Mouse (Mus musculus) left cerebral cortex, adult 2 months (tissue): ENCODE data around the gene Bicc1. TPM values are rescaled to one million over a fixed set of nuclear protein-coding genes. Genes with fewer than 3 reads are reported as not detected.
A peak's percentile ranks its signal among the peaks of the same experiment; 100 is the strongest.

ENCODE experiments used
- DNase-seq, 2 experiments: peaks; one replicate each; pipeline ENCODE4 v3.0.0; 2021 to 2022; ENCODE audit warnings: low spot score in 2 of 2, mixed read lengths in 1 of 2; ENCODE audit errors: extremely low spot score in 1 of 2
- H3K27ac ChIP-seq: fragments of 200-600 bp; 2 replicates; pipeline ENCODE4 v1.8.1; 2022
- H3K4me3 ChIP-seq: fragments of 200-600 bp; 2 replicates; pipeline ENCODE4 v1.8.1; 2022
- CTCF ChIP-seq: fragments of 200-600 bp; IDR thresholded peaks from 2 replicates; pipeline ENCODE4 v1.8.1; 2022; ENCODE audit warnings: antibody characterized with exemption, mild to moderate bottlenecking, moderate library complexity
- intact Hi-C: fragments of 180-260 bp; cut with DNase I; formaldehyde crosslinking; loops from one replicate; pipeline ENCODE4 v1.15.1; 2025
- long read RNA-seq, 2 experiments: library from polyadenylated mRNA; stranded (forward); transcript quantifications; one replicate each; pipeline ENCODE4 v2.0.0; 2021; ENCODE audit warnings: borderline mapping rate in 2 of 2
- total RNA-seq, 2 experiments: library from RNA; stranded (reverse); gene quantifications; 2 replicates each; pipeline ENCODE4 v1.2.3; 2021

Bicc1 gene
- 1 to 10 TPM; 5.1 to 6.7 TPM for total RNA-seq
- long read RNA-seq, experiment 1, full-length matches to known transcripts, result 8 of 14 reads
- long read RNA-seq, experiment 1, partial matches to known transcripts, result 1 of 14 reads
- long read RNA-seq, experiment 1, other reads (novel, unspliced or antisense), result 5 of 14 reads
- long read RNA-seq, experiment 2, full-length matches to known transcripts, result 1 of 4 reads
- long read RNA-seq, experiment 2, partial matches to known transcripts, result 1 of 4 reads
- long read RNA-seq, experiment 2, other reads (novel, unspliced or antisense), result 2 of 4 reads

DNA sequence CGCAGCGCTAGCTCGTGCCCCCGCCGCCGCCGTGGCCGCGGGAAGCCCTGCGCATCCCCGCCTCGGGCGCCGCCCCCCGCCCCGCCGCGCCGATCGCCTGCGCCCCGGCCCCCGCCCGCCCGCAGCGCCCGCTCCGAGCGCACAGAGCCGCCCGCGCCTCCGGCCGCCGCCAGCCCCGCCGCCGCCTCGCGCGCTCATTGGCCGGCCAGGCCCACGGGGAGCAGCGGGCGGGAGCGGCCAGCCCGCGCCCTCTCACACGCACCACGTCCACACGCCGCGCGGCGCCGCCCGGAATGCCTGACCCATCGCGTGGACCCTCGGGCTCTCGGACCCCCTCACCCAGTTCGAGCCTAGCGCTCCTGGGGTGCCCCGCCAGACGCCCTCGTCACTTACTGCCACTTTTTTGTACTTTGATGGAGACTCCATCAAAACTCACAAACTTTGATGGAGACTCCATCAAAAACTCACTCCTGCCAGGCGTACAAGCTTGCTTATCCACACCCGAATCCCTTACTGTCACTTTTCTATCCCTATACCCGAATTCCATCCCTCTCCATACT is at the start of gene Bicc1:
Gene Bicc1, minus strand, starts transcription at position 25 of the 560 bp plus-strand sequence.
- DNase-seq, result peak; percentile 42 to 49
- H3K4me3 ChIP-seq, result peak within 1 kb of the TSS; percentile 72
- no peak for TF ChIP-seq CTCF
- H3K27ac ChIP-seq, result 0 out of 2 replicates have a peak within 1 kb of the TSS, but pooled peaks have one; percentile 44
- intact Hi-C loops, result loop anchor here (1.0 kb wide), 1 partner anchor 240 kb away; no protein-coding TSS in a partner anchor

DNA sequence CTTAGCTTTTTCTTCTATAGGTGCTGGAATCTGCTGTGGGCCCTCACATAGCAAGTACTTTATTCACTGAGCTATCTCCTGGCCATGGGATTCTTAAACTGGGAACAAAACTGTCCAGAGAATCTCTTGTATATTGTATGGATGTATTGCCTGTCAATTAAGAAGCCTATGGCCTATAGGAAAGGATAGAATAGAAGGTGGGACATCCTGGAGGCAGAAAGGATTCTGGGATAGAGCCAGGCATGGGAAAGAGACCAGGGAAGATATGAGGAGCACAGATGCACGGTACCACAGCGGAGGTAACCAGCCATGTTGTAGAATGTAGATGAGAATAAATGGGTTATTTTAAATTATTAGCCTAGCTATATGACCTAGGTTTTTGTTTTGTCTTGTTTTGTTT is 42.0 kb upstream of the Bicc1 start:
- intact Hi-C loops, result loop anchor here (5.0 kb wide), 1 partner anchor 209 kb away; no protein-coding TSS in a partner anchor
- Histone ChIP-seq H3K4me3 (no peak overlapping the region), H3K27ac (no peak overlapping the region)
- TF ChIP-seq CTCF, result no peak
- no peak for DNase-seq

DNA sequence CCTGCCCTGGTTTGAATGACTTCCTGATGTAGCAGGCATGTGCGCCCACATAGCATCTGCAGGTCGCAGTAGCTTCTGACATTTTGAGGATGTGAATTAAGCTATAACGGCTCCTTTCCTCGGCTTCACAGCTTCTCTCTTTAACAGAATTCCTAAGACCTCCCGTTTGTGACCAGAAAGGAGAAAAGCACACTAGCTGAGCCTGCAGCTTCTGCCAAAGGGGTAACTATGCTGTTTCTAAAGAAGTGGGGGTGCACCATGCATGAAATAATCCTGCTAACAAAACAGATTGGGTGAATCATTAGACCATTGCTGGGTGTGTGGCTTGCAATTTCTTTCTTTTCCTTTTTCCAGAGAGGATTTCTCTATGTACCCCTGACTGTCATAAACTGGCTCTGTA is 41.5 kb upstream of the Bicc1 start:
- no peak for TF ChIP-seq CTCF
- H3K4me3 ChIP-seq, result no peak overlapping the region
- DNase-seq, result no peak
- intact Hi-C loops, result loop anchor here (5.0 kb wide), 1 partner anchor 209 kb away; no protein-coding TSS in a partner anchor
- no peak overlapping the region for H3K27ac ChIP-seq

DNA sequence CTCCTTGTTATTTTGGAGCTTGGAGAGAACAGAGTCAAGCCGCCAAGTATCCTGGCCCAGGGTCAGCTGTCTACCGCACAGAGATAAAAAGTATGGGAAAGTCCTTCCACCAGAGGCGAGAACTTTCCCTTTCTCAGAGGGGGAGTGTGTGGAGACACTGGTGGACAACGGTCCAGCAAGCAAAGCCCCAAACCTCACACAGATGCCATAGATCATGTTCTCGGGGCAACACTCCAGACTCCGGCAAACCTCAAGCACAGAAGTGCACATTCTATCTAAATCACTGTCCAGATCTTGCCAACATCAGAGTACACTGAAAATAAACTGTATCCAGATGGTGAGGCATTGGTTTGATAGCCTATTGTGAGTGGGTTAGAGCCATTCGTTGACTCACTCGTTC is 39.2 kb upstream of the Bicc1 start:
- intact Hi-C loops, result no loop called here
- no peak for DNase-seq
- H3K4me3 ChIP-seq, result no peak overlapping the region
- no peak overlapping the region for H3K27ac ChIP-seq
- no peak for TF ChIP-seq CTCF

DNA sequence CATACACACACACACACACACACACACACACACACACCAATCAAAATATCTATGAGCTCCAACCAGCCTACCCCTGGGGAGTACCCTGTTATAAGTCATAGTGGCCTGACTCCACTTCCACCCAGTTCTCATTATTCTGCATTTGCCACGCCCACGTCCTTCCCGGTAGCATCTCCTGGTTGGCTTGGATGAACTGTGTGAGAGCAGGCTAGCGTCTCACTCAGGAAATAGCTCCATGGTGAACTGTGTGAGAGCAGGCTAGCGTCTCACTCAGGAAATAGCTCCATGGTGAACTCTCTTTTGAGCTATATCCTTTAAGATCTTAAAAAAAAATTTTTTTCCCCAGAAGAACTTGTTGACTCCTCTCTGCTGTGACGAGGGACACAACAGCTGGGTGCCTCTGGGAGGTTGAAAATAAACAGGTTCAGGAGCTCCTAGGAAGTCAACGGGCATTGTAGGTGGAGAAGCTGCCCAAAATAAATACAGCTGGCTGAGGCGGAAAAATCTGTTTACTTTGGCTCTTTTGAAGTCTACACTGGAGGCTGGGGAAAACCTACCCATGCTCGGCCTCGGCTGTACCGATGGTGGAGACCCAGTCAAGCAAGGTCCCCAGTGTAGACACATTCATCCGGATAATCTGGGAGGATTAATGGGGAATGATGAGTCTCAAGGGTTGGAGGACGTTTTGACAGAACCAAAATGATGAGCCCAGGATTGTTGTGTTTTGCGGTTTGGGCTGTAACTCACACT is 37.7 kb upstream of the Bicc1 start:
- no peak for DNase-seq
- Histone ChIP-seq H3K27ac (no peak overlapping the region), H3K4me3 (no peak overlapping the region)
- intact Hi-C loops, result no loop called here
- no peak for TF ChIP-seq CTCF

DNA sequence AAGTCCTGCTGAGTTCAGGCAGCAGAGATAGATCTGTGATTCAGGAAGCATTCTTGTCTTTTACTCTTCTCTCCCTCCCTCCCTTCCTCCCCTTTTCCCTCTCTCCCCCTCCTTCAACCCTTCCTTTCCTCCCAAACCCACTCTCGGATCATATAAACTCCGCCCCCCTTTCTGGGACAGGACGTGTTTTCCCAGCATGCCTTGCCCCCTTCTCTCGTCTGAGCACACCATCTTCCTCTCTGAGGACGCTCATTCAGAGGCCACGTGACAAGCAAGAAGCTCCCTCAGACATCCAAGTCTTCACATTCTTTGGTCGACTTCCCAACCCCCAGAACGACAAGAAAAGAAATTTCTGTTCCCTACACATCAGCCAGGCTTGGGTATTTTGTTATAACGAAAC is 36.0 kb upstream of the Bicc1 start:
- intact Hi-C loops, result no loop called here
- no peak for TF ChIP-seq CTCF
- no peak for DNase-seq
- Histone ChIP-seq H3K4me3 (no peak overlapping the region), H3K27ac (no peak overlapping the region)

DNA sequence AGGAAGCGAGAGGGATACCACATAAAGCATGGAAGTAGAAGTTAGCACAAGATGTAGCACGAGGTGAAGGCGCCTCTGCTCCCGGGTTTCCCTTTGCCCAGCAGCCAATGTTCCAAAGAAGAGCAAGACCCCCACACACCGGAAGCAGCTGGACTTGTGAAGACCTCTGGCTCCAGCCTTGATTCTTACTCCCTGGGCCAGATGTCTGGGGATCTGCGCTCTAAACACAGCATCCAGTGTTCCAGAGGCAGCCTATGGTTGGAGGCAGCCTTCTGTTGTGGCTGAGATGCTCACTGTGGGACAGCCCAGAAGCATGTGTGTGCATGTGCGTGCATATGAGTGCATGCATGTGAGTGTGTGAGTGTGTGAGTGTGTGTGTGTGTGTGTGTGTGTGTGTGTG is 35.2 kb upstream of the Bicc1 start:
- no peak overlapping the region for H3K4me3 ChIP-seq
- H3K27ac ChIP-seq, result no peak overlapping the region
- intact Hi-C loops, result no loop called here
- no peak for DNase-seq
- no peak for TF ChIP-seq CTCF

DNA sequence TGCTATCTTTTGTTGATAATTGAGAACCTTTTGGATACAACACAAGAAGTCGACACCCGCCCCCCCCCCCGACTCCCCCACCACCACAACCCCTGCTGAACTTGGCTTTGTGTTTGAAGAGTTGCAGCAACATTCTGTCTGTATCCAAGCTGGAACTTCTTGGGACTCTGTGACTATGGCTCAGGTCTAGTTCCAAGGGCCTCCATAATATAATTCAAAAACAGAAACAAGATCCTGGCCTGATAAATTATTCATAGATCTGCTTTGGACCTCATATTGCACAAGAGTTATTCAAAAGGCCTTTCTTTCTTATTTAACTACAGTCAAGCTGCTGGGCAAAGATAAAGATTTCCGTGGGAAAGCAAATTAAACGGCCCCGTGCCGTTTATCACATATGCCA is 33.8 kb upstream of the Bicc1 start:
- intact Hi-C loops, result no loop called here
- Histone ChIP-seq H3K4me3 (no peak overlapping the region), H3K27ac (no peak overlapping the region)
- no peak for DNase-seq
- TF ChIP-seq CTCF, result no peak

DNA sequence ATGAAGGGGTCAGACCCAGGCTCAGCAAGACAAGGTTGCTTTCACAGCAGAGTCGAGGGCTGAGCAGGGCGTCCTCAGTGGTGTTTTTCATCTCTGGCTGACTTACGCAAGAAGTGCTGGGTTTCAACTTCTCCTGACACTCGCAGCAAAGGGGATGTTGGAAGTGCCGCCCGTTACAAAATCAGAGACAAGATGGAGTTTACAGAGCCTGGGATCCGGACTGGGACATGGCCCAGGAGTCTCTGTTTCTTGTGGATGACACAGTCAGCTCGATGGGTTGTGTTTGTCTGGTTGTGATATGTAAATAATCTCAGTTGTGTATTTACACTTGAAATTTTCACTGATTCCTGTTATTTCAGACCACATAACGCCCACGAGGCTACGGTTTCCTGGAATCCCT is 33.4 kb upstream of the Bicc1 start:
- DNase-seq, result no peak
- H3K4me3 ChIP-seq, result no peak overlapping the region
- intact Hi-C loops, result no loop called here
- TF ChIP-seq CTCF, result no peak
- no peak overlapping the region for H3K27ac ChIP-seq

DNA sequence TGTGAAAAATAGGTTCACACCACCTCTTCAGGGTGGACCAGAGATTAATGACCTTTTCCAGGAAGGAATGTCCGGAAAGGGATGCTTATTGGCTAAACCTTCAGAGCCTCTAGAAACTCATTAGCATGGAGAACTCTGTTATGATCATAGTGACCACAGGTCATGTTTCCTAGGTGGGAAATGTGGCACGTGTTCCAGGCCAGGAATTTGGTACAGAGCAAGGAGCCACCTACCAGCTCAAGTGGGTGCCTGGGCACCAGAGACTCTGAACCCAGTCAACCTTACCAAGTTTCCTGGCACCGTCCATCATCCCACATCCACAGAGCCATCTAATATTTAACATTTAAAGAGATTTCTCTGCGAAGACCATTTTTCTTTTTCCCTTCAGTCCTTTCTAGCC is 29.2 kb upstream of the Bicc1 start:
- intact Hi-C loops, result no loop called here
- no peak for DNase-seq
- TF ChIP-seq CTCF, result no peak
- no peak overlapping the region for H3K27ac ChIP-seq
- H3K4me3 ChIP-seq, result no peak overlapping the region

DNA sequence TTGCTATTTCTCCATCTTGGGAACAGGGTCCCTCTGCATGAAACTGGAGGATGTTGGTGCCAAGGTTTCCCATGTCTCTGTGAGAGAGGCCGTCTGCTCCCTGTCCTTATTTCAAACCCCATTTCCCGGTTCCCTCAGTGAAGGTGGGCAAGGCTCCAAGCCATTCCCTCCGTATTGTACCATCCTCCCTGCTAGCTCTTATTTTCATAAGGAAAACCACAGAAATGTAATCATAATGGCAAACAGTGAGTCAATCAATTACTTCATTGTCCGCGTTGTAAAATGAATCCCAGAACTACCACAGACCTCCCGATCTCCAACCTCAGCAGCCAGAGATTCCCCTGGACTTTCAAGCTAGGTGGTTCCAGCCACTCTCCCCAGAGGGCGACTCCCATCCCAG is 25.6 kb upstream of the Bicc1 start:
- H3K27ac ChIP-seq, result no peak overlapping the region
- H3K4me3 ChIP-seq, result no peak overlapping the region
- DNase-seq, result no peak
- no peak for TF ChIP-seq CTCF
- intact Hi-C loops, result no loop called here

DNA sequence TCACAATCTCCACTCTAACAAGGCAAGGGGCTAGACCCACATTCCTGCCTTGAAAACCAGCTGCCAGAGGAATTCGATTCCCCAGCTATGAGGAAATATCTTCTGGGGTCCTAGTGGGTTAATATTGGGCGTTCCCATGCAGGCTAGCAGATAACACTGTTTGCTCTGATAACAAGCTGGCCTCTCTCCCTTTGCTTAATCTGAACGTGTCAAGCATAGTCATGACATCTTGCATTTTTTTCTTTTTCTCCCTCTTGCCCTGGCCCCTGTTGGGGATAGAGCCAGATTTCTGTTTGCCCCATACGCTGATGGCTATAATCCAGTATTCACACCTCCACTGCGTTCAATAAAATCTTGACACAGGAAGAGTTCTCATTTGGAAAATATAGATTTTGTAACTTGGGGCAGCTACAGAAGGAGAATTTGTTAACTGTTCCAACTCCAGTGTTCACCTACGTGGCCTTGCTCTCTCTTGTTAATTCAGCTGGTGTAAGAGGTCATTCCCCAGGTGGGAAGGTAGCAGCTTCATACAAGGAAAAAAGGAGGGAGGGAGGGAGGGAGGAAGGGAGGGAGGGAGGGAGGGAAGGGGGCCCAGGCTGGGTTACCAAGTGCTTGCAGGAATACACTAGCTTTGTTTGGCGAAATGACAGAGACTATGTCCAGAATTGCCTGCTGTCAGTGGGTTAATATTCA is 24.0 kb upstream of the Bicc1 start:
- intact Hi-C loops, result no loop called here
- no peak for DNase-seq
- Histone ChIP-seq H3K27ac (no peak overlapping the region), H3K4me3 (no peak overlapping the region)
- no peak for TF ChIP-seq CTCF
